Mouse (Mus musculus): ENCODE data around the gene Asb13.

DNA sequence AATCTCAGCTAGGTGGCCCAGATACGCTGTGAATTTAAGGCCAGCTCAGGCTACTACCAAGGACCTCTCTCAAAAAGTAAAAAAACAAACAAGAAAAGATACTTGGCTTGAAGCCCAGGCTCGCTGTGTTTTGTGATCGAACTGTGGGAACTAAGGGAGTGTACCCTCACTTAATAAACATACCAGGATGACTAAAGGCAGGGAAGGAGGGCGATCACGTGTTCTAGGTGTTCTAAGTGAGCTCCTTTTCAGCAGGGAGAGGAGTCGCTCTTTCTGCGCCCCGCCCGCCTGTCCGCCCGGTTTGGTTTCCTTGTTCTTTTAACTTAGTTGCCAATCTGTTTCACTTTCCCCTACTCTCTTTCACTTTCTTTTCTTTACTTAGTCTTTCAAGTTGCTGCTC, 3.0 kb downstream of the Asb13 start:
- no peak for TF ChIP-seq CTCF (conservative IDR thresholded peaks at IDR 0.05; ENCODE audit: low read length)
- no peak for TF ChIP-seq NANOG (IDR thresholded peaks at IDR 0.05; ENCODE audit: borderline replicate concordance, low read length)

Data from E14TG2a.4 (cell line).